Mouse (Mus musculus): ENCODE data around the gene Socs1.
A peak's percentile ranks its signal among the peaks of the same experiment; 100 is the strongest.

Gene Socs1

GRCm38 (mm10) chr16:10763540-10764264 is 21.6 kb downstream of the Socs1 start:
- no peak for DNase-seq (ENCODE audit: low read depth, low spot score)

- no peak for DNase-seq (ENCODE audit: low read depth, low spot score)
These were observed 22.7 kb downstream of the Socs1 start for GRCm38 (mm10) chr16:10762569-10763180.

DNA sequence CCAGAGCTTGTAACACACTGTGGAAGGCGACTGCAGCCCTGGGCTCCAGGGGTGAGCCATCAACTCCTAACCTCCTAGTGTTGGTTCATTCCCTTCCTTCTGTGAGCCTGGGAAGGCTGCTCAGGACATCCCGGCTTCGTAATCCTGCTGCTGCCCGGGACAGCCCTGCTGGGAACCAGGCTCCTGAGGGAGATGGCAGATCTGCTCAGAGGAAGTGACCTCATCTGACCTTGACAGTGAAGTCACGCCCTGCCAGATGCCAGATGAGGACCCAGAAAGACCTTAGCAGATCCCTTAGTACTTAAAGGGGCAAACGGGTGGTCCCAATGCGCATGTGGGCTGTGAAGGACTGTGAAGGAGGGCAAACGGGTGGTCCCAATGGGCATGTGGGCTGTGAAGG is 24.2 kb downstream of the Socs1 start:
- no peak for DNase-seq (ENCODE audit: low read depth, low spot score)

- no peak for DNase-seq (ENCODE audit: low read depth, low spot score)
These were observed 29.2 kb downstream of the Socs1 start for GRCm38 (mm10) chr16:10756168-10756567.

- no peak for DNase-seq (ENCODE audit: low read depth, low spot score)
These were observed 30.6 kb downstream of the Socs1 start for GRCm38 (mm10) chr16:10754521-10755296.

DNA sequence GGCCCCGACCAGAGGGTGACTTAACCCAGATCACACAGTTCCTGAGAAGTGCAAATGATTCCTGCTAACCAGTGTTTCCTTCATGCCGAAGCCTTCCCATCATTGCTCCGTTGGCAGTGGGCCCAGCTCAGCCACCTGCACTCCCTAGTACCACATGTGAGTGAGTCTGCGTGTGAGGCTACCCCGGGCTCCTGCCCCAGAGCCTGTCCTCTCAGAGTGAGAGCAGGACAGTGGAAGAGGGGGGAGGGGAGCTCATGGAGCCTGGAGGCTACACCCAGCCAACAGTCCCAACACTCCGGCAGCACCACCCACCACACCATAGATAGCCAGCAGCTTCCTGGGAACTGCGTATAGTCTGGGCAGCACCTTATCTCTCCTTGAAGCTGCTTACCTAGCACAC is 35.5 kb downstream of the Socs1 start:
- no peak for DNase-seq (ENCODE audit: low read depth, low spot score)

DNA sequence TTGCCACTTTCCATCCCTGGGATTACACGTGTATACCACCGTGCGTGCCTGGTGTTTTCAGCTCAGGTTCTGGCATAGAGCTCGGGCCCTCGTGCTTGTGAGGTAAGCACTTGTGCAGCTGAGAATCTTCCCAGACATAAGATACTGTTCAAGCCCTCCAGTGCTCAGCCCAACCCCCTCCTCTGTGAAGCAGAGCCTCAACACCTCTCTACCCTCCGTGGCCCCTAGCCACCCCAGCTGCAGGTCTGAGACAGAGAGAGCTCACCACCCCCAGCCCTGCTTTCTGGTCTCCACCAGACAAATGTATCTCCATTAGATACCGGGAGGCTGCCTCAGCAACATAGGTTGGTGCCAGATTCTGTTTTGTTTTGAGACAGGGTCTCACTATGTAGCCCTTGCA is 36.1 kb downstream of the Socs1 start:
- DNase-seq (ENCODE audit: low read depth, low spot score) = no peak

GRCm38 (mm10) chr16:10741082-10741481 is 44.3 kb downstream of the Socs1 start:
- peak; percentile 81 for DNase-seq (ENCODE audit: low read depth, low spot score)

- DNase-seq (ENCODE audit: low read depth, low spot score) = no peak
These were observed 45.4 kb downstream of the Socs1 start for GRCm38 (mm10) chr16:10739854-10740398.

DNA sequence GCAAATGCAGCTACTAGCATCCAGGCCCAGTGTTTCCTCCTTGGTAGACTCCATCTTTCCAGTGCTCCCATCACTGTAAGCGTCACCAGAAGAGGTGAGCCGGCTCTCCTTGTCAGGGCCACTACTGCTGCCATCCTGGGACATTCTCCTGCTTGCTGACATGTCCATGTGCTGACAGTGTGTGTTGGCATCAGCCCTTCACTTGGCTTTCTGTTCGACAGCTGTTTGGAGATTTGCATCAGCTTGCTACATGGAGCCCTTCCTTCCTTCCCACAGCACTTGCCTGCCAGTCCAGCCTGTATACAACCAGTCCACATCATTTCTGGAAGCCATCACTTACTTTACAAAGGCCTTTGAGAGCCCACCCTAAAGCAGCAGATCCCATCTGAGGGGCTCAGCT is 46.5 kb downstream of the Socs1 start:
- DNase-seq (ENCODE audit: low read depth, low spot score) = no peak

- DNase-seq (ENCODE audit: low read depth, low spot score) = no peak
These were observed 47.8 kb downstream of the Socs1 start for GRCm38 (mm10) chr16:10737571-10737970.

- DNase-seq (ENCODE audit: low read depth, low spot score) = no peak
These were observed 49.0 kb downstream of the Socs1 start for GRCm38 (mm10) chr16:10736364-10736763.

DNA sequence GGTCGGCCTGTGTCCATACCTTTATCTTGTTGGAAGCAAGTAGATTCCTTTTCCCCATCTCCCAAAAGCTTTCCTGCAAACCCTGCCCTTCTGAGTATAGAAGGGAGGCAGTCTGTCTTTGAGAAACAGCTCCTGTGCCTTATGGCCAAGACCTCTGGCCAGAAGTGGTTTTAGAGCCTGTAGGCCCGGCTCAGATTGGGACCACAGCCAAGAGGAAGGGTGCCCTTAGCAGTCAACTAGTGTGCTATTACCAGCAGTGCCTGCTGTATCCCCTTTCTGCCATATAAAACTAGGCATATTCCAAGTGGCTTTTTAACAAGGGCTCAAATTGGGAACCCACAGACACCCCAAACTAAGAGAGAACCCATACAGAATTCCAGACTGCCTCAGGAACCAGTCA is 49.6 kb downstream of the Socs1 start:
- DNase-seq (ENCODE audit: low read depth, low spot score) = no peak

DNA sequence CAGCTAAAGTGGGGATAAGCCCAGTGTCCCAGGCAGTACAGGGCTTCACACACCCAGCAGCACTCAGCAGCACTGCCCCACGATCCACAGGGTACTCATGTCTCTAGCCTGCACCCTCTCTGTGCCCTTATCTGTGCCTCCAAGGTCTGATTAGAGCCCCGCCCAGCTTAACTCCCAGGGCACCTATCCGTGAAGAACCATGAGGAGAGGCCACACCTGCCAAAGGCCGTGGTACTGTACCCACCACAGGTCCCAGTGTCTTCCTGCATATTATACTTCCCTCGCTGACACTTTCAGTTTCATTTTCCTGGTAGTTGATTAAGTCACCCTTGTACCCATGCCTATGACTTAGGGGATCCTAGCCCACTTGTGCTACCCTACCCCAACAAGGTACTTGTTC is 52.9 kb downstream of the Socs1 start:
- DNase-seq (ENCODE audit: low read depth, low spot score) = peak; percentile 78
